Mouse (Mus musculus): ENCODE measurements at regions not wholly inside any gene's neighbourhood (a gene's known extent, or its start where the extent isn't known, plus 50 kb on each side); places are given as distances from the start of the nearest gene placed in this dataset.
"Not testable (repeated sequence)": the region's sequence is repeated elsewhere in the genome, so short reads cannot be mapped to it uniquely, and the experiment has no call there.

DNA sequence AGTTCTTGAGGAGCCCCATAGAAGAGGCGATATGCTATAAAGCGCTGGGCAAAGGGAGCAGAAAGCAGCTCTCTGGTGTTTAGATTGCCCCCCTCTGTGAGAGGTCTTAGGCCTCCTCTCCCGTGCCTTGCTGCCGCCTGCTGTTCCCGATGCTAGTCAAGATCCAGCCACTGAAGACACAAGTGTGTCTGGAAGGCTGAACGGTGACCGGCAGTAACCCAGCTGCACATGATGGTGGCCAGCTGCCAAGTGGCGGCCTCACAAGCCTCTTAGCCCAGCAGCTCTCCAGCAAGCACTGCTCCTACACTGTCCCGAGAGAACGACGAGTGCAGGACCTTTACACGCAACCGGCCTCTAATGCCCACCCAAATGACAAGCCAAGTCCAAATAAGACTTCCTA lies 104.1 kb upstream of the Abca1 start:
- no peak for DNase-seq (ENCODE audit: low spot score)

DNA sequence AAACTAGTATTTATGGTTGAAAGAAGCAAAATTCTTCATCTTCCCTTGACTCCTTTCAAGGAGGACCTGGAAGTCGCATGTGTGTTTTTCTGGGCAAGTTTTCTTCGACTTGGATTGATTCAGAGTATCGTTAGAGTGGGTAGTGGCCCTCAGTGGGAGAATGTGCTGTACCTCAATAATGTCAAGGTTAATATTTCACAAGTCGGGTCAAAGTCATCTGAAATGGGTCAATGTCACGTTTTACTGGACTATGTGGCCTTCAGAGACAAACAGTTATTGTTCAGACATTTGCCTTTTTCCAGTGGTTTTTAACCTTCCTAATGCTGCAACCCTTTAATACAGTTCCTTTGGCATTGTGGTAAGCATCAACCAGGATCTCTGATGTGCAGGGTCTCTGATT lies 102.8 kb upstream of the Abca1 start:
- no peak for DNase-seq (ENCODE audit: low spot score)

DNA sequence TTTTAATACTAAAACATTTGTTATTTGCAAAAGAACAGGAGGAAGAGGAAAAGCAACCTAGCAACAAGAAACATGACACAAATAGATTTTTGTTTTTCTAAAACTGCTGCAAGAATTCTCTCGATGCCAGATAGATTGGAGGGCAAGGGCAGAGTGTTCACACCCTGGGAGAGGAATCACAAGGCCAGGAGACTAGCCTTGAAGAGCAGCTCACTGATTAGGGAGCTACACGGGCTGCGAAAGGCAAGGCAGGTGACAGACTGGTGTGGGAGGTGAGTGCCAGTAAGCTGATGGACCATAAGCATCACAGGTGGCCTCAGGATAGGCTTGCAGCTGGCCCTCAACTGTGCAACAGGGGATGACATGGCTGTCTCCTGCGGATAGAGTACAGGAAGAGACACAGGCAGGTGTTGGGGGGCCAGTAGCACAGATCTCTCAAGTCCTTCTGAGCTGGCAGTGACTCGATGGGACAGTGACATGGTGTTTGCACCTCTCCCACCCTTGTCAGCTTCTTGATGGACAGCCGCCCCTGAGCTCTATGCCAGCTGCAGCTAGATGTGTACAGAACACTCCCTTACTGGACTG lies 102.0 kb upstream of the Abca1 start:
- DNase-seq (ENCODE audit: low spot score), result no peak

DNA sequence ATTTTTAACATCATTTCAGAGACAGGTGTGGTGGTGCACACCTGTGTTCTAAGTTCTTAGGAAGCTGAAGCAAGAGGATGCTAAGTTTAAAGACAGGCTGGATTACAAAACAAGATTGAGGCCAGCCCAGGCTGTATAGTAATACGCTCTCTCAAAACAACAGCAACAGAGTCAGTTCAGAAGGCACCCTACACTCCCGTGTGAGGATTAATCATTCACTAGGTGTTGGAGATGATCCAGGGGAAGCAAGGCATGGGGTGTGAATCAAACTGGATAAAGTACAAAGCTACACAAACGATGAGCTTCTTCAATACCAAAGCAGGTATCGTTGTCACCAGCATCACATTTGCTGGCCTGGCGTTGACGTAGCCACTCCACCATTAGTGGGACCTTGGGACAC lies 99.3 kb upstream of the Abca1 start:
- no peak for DNase-seq (ENCODE audit: low spot score)

DNA sequence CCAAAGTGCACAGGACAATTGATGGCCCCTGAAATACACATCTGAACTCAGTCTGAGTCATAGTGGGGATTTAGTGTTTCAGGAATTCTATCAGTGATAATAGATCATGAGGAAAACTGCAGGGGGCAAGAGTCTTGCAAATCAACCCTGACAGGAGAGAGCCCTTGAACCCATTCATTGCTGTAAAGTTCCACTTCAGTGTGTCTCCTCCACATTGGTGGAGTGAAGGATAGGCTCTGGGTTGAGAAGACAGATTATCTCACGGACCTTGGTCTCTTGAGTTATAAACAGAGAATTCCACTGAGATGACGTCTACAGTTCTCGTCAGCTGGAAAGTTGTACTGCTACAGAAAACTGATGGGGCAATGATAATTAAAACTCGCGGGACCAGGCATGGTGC lies 97.3 kb upstream of the Abca1 start:
- no peak for DNase-seq (ENCODE audit: low spot score)

DNA sequence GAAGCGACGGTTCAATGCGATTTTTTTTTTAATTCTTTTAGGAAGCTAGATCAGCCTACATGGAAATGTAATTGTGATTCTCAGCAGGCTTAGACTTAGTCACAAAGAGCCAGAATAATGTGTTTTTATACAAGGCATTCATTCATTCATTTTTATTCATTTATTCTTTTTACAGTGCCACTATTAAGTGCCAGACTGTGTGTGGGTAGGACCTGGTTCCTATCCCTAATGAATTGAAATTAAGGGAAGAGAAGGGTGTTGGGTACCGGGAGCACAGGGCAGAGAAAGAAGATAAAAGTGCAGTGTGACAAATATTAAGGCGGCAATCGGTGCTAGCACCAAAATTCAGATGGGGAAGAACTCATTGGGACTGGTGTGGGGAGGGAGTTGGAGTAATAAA lies 94.8 kb upstream of the Abca1 start:
- no peak for DNase-seq (ENCODE audit: low spot score)

DNA sequence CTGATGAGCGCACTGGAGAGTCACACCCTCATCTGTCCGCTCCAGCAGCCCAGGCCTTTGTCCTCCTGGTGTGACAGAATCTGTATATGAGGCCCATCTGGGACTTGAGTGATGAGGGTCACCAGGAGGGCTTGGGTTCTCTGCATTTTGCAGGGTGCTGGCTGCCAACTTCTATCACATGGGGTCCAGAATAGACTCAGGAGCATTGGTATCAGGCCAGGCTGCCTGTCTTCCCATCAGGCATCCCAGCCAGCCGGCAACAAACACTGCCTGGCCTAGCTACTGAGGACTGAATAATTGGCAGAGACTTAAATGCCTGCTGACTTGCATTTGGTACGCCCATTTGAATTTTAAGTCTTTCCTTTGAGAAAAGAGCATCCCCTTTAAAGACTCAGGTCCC lies 94.0 kb upstream of the Abca1 start:
- no peak for DNase-seq (ENCODE audit: low spot score)

DNA sequence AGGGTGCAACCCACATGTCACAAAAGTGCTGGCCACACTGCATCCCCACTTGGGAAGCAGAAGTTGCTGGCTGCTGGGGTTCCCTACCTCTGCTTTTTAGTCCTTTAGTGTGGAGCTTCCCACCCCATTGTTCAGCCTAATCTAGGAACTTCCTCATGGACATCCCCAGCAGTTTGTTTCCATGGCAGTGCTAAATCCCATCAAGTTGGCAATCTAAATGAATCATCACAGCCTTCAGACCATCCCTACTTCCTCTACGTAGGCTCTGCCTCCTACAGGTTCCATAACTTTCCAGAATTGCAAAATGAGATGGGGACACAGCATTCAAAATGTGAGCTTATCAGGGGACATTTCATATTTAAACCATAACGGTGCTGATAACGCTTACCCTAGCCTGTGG lies 90.6 kb upstream of the Abca1 start:
- no peak for DNase-seq (ENCODE audit: low spot score)

DNA sequence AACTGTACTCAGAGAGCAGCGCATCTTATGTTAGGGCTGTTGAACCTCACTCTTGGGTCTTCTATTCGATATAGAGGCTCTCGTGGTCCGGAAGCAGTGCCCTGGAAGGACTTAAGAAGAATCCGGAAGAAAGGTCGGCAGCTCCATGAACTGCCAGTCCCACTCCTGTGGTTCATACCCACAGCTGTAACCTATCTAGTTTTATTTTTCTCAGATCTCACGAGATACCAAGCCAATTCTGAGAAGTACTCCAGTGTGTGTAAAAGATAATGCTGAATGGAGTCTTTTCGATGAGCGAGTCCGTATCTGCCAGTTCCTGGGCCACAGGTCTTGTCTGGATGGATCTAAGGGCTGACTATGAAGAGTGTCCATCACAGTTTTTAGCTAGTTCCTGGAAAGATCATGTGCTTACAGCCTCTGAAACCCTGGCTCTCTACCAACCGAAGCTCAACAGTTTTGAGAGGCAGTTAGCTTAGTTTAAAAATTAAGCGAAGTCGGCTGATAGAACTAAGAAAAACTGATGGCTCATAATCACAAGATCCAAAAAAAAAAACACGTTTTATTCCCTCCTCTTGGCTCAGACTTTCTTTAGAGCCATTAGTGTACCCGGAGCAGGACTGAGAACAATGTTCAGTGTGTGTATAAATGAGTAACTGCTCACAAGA lies 86.5 kb upstream of the Abca1 start:
- no peak for DNase-seq (ENCODE audit: low spot score)

DNA sequence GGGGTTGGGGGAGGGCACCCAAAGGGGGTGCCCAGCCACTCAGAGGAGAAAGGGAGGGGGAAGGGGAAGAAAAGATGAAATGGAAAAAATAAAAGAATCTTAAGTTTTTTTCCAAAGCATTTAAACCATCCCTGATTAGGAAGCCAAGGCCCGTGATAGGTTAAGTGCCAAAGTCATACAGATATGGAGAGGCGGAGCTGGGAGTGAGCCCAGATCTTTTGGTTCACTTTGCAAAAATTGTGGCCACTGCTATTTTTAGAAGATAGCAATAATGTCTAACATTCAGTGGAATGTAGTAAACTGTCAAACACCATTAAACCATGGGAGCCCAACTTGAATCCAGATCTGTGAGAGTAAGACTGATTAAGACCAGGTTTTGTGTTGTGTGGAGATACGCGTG lies 85.9 kb upstream of the Abca1 start:
- no peak for DNase-seq (ENCODE audit: low spot score)

DNA sequence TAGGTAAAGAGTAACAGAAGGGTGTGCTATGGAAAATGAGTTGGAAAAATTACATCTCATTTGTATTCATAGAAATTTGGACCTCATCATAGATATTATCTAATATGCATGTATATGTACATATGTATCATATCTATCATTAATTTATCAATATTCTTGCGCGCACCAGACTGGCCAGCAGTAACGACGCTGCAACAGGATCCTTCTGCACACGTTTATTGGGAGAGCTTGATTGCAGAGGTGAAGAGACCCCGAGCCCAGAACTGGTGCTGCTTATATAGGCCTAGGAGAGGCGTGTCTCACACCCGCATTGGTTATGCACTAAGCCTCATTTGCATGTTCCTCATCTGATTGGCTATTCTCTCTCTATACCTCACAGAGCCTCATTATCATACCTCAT lies 83.8 kb upstream of the Abca1 start:
- not testable (repeated sequence) for DNase-seq (ENCODE audit: low spot score)

DNA sequence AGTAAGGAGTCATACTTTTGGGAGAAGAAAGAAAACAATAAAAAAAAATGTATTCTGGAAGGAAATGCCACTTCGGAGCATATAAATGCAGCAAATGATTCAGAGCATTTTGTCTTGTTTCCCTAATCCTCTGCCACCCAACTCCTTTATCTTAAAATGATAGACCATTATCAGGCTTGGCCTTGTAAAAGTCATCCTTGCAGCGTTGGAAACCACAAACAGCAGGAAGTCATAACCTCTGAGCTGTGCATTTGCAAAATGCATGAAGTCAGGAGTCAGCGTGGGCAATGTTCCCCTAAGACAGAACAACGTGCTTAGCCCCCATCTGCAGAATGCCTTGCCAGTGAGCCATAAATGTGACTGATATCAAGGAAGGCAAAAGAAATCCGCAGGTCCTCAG lies 80.2 kb upstream of the Abca1 start:
- DNase-seq (ENCODE audit: low spot score), result no peak

DNA sequence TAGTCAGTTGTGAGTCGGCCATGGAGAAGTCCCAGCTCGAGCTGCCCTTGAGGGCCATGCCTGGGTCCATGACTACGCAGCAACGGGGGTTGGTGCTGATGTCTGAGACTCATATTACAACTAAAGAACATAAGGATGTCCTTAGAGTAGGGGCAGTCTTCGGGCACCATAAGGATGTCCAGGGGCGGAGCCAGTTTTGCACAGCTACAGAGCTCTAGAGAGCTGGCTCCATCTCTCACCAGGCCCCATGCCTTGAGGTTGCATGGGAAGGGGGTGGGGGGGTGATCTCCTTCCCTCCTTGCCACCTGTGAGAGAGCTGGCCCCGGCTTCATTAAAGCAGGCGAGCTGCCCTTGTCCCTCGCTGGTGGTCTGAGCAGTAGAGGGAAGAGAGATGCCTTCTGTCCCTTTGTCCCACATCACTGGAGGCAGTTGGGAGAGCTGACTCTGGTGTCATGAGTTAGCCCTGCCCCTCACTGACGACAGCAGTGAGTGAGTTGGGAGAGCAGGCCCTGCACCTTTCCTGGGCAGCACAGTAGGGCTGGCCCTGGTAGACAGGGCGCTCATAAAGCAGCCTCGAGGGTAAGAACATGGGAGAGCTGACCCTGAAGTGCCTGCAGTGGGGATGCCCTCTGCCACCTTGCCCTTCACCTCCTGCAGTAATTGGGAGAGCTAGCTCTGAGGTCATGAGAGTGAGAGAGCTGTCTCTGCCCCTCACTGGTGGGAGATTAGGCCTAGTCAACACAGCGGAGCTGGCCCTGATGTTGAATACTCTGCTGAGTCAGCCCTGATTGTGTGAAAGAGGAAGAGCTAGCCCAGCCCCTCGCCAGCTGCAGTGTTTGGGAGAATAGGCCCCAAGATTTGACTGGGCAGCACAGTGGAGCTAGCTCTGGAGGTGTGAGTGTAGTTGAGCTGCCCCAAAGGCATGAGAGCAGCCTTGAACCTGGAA lies 78.9 kb upstream of the Abca1 start:
- no peak for DNase-seq (ENCODE audit: low spot score)

DNA sequence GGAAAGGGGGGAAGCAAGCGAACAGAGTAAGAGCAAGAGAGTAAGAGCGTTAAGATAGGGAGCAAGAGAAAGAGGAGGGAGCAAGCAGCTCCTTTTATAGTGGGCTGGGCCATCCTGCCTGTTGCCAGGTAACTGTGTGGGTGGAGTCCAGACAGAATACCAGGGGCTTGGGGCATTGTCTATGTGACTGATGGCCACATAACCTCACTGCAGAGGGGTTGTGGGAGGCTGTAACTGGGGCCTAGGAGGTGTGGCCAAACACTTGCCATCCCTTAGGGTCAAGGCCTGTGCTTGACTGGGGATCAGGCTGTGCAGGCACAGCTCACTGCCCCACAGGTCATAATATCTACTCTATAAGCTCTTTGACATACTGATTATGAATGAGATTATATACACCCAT lies 76.2 kb upstream of the Abca1 start:
- peak; percentile 51 for DNase-seq (ENCODE audit: low spot score)

DNA sequence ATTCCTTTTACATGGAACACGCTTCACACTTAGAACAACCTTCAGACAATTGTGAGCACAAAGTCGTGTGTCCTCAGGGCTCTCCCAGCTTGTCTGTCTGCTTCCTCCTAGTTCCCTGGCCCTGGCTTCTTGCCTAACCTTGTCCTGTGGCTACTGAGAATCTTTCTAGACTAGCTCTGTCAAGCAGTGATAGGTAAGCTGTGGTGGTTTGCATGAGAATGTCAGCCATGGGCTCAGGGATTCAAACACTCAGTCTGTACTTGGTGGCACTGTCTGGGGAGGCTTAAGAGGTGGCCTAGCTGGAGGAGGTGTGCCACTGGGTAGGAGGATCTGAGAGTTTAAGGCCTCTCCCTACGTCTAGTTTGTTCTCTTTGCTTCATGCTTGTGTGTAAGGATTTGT lies 72.7 kb upstream of the Abca1 start:
- DNase-seq (ENCODE audit: low spot score), result no peak

DNA sequence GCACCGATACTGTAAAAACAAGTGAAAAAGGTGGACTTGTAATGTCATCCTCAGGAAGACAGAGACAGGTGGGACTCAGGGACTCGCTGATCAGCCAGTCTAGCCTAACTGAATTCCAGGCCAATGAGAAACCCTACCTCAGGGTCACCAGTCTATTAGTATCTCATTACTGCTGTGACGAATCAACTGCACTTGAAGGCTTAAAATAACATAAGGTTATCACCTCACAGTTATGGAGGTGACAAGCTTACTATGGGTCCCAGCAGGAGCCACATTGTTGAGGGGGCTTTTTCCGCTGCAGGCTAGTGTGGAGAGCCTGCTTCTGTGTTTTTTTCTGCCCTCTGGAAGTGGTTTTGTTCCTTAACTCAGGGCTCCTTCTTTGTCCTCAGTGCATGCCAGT lies 72.2 kb upstream of the Abca1 start:
- no peak for DNase-seq (ENCODE audit: low spot score)

DNA sequence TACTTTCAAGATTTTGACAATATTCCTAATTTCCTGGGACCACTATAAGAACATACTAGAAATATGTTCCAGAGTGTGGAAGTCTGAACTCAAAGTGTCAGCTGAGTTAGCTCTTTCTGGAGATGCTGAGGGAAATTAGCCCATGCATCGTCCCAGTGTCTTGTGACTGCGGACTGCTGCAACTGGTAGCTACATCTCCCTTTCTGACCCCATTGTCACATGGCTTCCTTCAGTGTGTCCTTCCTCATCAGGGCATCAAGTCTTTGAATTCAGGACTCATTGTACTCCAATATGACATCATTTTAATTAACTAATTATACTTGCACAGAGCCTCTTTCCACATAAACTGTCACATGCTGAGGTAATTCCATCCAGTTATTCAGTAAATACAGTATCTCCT lies 71.4 kb upstream of the Abca1 start:
- no peak for DNase-seq (ENCODE audit: low spot score)

DNA sequence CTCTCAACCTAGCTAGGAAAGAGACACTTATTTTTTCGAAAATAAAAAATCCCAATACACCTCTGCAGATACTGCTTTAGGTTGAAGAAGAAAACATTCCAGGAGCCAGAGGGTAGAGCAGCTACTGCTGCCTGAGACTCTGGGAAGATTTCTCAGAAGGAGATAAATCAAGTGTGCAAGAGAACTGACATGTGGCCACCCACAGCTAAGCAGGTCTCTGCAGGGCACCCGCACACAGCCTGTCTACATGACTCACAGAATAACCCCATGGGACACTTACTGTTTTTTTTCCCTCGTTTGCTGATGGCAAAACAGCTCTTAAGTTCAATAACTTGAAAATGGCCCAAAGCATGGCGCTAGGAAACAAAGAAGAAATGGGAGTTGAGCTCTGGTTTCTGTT lies 68.7 kb upstream of the Abca1 start:
- no peak for DNase-seq (ENCODE audit: low spot score)

DNA sequence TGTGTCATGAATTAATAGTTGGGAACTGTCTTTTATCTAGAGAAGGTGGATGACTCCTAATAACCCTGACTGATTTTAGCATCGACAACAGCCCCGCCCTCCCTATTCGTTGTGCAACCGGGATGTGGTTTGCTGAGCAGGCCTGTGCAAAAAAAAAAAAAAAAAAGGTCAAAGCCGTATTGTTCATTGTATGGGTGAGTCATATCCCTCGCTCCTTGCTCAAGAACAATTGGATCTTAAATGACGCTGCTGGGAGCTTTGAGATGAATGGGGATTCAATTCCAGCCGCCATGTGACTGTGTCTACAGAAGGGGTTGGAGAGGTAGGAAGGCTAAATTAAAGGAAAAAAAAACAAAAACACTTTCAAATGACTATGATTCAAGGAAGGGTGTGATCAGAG lies 68.1 kb upstream of the Abca1 start:
- peak; percentile 45 for DNase-seq (ENCODE audit: low spot score)

DNA sequence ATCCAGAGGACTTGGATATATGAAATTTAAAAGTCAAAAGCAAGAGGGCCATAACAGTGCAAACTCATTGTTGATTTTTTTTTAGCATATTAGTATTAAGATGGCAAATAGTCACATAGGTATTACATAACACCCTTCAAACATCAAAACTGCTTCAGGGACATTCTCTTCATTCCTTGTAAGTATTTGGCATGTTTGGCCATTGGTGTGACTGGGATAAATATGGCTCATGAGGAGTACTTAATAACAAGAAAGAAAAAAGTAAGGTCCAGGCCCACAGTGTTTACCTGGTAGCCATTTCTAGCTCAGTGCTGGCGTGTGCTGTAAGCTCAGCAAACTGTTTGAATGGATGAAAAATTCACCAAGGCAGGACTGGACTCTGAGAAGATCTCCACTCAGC lies 67.4 kb upstream of the Abca1 start:
- DNase-seq (ENCODE audit: low spot score), result no peak

DNA sequence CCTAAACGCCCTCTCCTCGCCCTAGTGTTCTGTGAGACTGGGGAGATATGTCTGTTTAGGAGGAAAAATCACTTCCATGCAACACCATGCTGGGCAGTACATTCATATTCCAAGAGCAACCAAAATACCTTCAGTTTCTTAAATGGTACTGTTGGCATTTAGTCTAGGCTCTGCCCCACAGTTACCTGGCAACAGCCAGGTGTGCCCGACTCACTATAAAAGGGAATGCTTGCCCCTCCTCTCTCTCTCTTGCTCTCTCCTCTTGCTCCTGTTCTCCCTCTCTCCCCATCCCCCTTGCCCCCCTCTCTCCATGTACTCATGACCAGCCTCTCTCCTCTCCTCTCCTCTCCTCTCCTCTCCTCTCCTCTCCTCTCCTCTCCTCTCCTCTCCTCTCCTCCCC lies 66.7 kb upstream of the Abca1 start:
- DNase-seq (ENCODE audit: low spot score), result no peak

DNA sequence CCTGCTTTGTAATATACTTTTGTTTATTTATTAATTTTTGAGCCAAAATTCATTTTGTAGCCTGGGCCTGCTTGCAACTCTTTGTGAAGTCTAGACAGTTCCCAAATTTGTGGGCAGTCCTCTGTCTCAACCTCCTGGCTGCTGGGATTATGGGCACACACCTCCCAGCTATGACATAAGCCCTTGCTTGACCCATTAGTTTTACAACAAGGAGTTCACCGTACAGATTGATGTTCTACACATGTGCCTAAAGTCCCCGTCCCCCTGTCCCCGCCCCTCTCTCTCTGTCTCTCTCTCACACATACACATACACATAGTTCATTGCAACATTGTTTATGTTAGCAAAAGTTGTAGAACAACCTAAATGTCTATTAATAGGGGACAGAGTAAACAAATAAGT lies 63.7 kb upstream of the Abca1 start:
- no peak for DNase-seq (ENCODE audit: low spot score)

DNA sequence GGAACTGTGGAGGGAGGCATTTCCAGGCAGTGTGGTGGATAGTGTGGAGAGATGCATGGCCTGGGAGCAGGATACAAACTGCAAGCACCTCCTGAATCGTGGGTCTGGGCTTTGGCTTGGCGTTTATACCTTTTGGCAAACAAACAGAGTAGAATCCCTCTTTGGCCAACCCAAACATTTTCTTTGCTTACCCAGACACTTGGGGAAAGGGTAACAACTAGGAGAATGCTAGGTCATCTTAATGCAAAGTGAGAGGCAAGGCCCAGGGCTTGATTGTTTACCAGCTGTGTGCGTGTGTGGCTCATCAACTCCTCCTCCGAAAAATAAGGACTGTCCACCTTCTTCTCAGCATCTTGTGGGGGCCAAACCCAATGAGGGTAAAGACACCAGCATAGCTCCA lies 61.1 kb upstream of the Abca1 start:
- no peak for DNase-seq (ENCODE audit: low spot score)

Data from embryo, embryonic 10.5 days (tissue).